Mouse (Mus musculus): ENCODE measurements around the gene Itga2. TPM values are rescaled to one million over a fixed set of nuclear protein-coding genes. Genes with fewer than 3 reads are reported as not detected.

The Itga2 gene
- total and polyA plus RNA-seq, 3 experiments: under 0.01 TPM; not detected in 2

- Histone ChIP-seq H3K79me2 (ENCODE audit: control insufficient read depth, insufficient read depth, low read length, poor library complexity) (no peaks in the 10 kb centered on the region), H3K4me1 (ENCODE audit: control insufficient read depth in 1 of 2, insufficient read depth in 2 of 2, low read length in 2 of 2) (no peaks in the 10 kb centered on the region), H3K27me3 (ENCODE audit: control insufficient read depth in 1 of 2, insufficient read depth in 2 of 2, low read length in 2 of 2) (no peaks in the 10 kb centered on the region), H3K27ac (ENCODE audit: control insufficient read depth, low read depth, low read length) (no peak overlapping the region), H3K9me3 (replicated peaks; ENCODE audit: insufficient read depth, low read length) (no peaks in the 10 kb centered on the region), H3K4me3 (ENCODE audit: control insufficient read depth in 1 of 2, insufficient read depth in 1 of 2, low read depth in 2 of 2, low read length in 2 of 2) (no peak overlapping the region), H3K36me3 (ENCODE audit: control insufficient read depth in 1 of 2, insufficient read depth in 2 of 2, low read length in 2 of 2) (no peaks in the 10 kb centered on the region), H3K9ac (ENCODE audit: control insufficient read depth, low read depth, low read length, poor library complexity, severe bottlenecking) (no peak overlapping the region)
- no peak for DNase-seq (ENCODE audit: low read depth, low spot score)
- TF ChIP-seq EP300 (IDR thresholded peaks at IDR 0.05; ENCODE audit: low read depth in 1 of 2, low read length in 2 of 2) (no peak), CHD1 (IDR thresholded peaks at IDR 0.05; ENCODE audit: low read depth, low read length) (no peak), MAZ (IDR thresholded peaks at IDR 0.05; ENCODE audit: low read depth, low read length) (no peak), MYC (IDR thresholded peaks at IDR 0.05; ENCODE audit: low read depth, low read length) (no peak), SIN3A (IDR thresholded peaks at IDR 0.05; ENCODE audit: low read length) (no peak), MAFK (IDR thresholded peaks at IDR 0.05; ENCODE audit: borderline replicate concordance, low read depth, low read length) (no peak), NRF1 (IDR thresholded peaks at IDR 0.05; ENCODE audit: insufficient read depth, low read depth, low read length, poor library complexity, severe bottlenecking) (no peak), NELFE (IDR thresholded peaks at IDR 0.05; ENCODE audit: low read depth, low read length) (no peak), POLR2AphosphoS2 (IDR thresholded peaks at IDR 0.05; ENCODE audit: low read length) (no peak), TBP (IDR thresholded peaks at IDR 0.05; ENCODE audit: low read depth, low read length) (no peak), ELF1 (IDR thresholded peaks at IDR 0.05; ENCODE audit: low read depth, low read length) (no peak), ZC3H11A (IDR thresholded peaks at IDR 0.05; ENCODE audit: low read depth, low read length) (no peak), MXI1 (IDR thresholded peaks at IDR 0.05; ENCODE audit: low read depth, low read length) (no peak), CHD2 (IDR thresholded peaks at IDR 0.05; ENCODE audit: low read length) (no peak), JUND (IDR thresholded peaks at IDR 0.05; ENCODE audit: low read depth, low read length) (no peak), MAX (IDR thresholded peaks at IDR 0.05; ENCODE audit: low read length) (no peak)
Measured at GRCm38 (mm10) chr13:114923331-114923730, 8.6 kb downstream of the Itga2 start.

- no peaks in the 10 kb centered on the region for H3K27me3 ChIP-seq (ENCODE audit: control insufficient read depth in 1 of 2, insufficient read depth in 2 of 2, low read length in 2 of 2)
- H3K9ac ChIP-seq (ENCODE audit: control insufficient read depth, low read depth, low read length, poor library complexity, severe bottlenecking): no peak overlapping the region
- H3K4me3 ChIP-seq (ENCODE audit: control insufficient read depth in 1 of 2, insufficient read depth in 1 of 2, low read depth in 2 of 2, low read length in 2 of 2): no peak overlapping the region
- no peaks in the 10 kb centered on the region for H3K9me3 ChIP-seq (replicated peaks; ENCODE audit: insufficient read depth, low read length)
- no peak for DNase-seq (ENCODE audit: low read depth, low spot score)
- H3K27ac ChIP-seq (ENCODE audit: control insufficient read depth, low read depth, low read length): no peak overlapping the region
- H3K79me2 ChIP-seq (ENCODE audit: control insufficient read depth, insufficient read depth, low read length, poor library complexity): no peaks in the 10 kb centered on the region
- H3K36me3 ChIP-seq (ENCODE audit: control insufficient read depth in 1 of 2, insufficient read depth in 2 of 2, low read length in 2 of 2): no peaks in the 10 kb centered on the region
- no peaks in the 10 kb centered on the region for H3K4me1 ChIP-seq (ENCODE audit: control insufficient read depth in 1 of 2, insufficient read depth in 2 of 2, low read length in 2 of 2)
- TF ChIP-seq BHLHE40 (IDR thresholded peaks at IDR 0.05; ENCODE audit: borderline replicate concordance, low read depth, low read length) (no peak), MAX (IDR thresholded peaks at IDR 0.05; ENCODE audit: low read length) (no peak), ZMIZ1 (IDR thresholded peaks at IDR 0.05; ENCODE audit: low read depth, low read length) (no peak), CTCF (IDR thresholded peaks at IDR 0.05 in 2 of 3, conservative IDR thresholded peaks at IDR 0.05 in 1 of 3; ENCODE audit: control insufficient read depth in 1 of 3, insufficient read depth in 1 of 3, low read depth in 2 of 3, low read length in 3 of 3, poor library complexity in 1 of 3, severe bottlenecking in 1 of 3) (no peak), ZC3H11A (IDR thresholded peaks at IDR 0.05; ENCODE audit: low read depth, low read length) (no peak), POLR2AphosphoS5 (IDR thresholded peaks at IDR 0.05; ENCODE audit: borderline replicate concordance, low read depth, low read length) (no peak), MYB (IDR thresholded peaks at IDR 0.05; ENCODE audit: low read depth, low read length) (no peak), RAD21 (IDR thresholded peaks at IDR 0.05; ENCODE audit: low read depth, low read length) (no peak), SMC3 (IDR thresholded peaks at IDR 0.05; ENCODE audit: low read depth, low read length) (no peak)
Measured at GRCm38 (mm10) chr13:114915767-114916166, 16.1 kb downstream of the Itga2 start.

Data from MEL (cell line).